Mouse (Mus musculus) ES-Bruce4 (cell line): Measurements from ENCODE around the gene Foxp1.

Source experiments
- CTCF ChIP-seq: IDR thresholded peaks from one replicate; pipeline ENCODE4 v1.8.1; 2011; ENCODE audit warnings: low read depth, low read length
- EP300 ChIP-seq: IDR thresholded peaks from 2 replicates; pipeline ENCODE4 v1.6.1; 2011; ENCODE audit warnings: low read depth, low read length; ENCODE audit not compliant: insufficient read depth
- POLR2A ChIP-seq: IDR thresholded peaks from one replicate; pipeline ENCODE4 v1.8.1; 2011; ENCODE audit warnings: low read length; ENCODE audit not compliant: insufficient read depth

DNA sequence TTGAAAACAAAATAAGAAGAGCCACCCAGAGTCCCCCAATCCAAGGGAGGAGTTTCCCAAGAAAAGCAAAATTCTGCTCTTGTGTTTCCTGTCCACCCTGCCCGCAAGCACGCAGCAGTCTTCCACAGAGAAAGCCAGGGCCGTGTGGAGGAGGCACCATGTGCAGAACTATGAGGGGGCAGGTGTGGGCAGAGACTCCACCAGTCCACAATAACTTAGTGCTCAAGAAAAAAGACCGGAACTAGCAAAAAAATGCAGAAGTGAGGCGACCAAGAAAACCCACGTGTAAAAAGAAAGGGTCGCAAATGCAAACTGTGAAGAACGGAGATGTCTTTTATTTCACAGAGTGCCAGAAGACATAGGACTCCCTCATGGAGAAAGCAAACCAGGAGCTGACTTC lies 227.0 kb downstream of the Foxp1 start:
- no peak for TF ChIP-seq CTCF
- TF ChIP-seq POLR2A: no peak
- no peak for TF ChIP-seq EP300
